Mouse (Mus musculus) left cerebral cortex, adult 9 months (tissue): ENCODE measurements around the gene Wsb1.

Experiments
- DNase-seq, 2 experiments: peaks; one replicate each; pipeline ENCODE4 v3.0.0; 2022; ENCODE audit warnings: low spot score in 2 of 2

The Wsb1 gene

GRCm38 (mm10) chr11:79215539-79215938 lies 38.9 kb downstream of the Wsb1 start:
- no peak for DNase-seq

GRCm38 (mm10) chr11:79214015-79214418 lies 40.5 kb downstream of the Wsb1 start:
- peak; percentile 58 to 92 for DNase-seq

GRCm38 (mm10) chr11:79209882-79210471 lies 44.5 kb downstream of the Wsb1 start:
- no peak for DNase-seq

GRCm38 (mm10) chr11:79209113-79209512 lies 45.4 kb downstream of the Wsb1 start:
- DNase-seq, result no peak

GRCm38 (mm10) chr11:79208462-79208861 lies 46.0 kb downstream of the Wsb1 start:
- DNase-seq, result no peak

- DNase-seq, result no peak
These were observed 46.8 kb downstream of the Wsb1 start for GRCm38 (mm10) chr11:79207691-79208090.

- no peak for DNase-seq
These were observed 50.0 kb downstream of the Wsb1 start for GRCm38 (mm10) chr11:79204444-79204843.

GRCm38 (mm10) chr11:79200502-79200901 lies 54.0 kb downstream of the Wsb1 start:
- no peak for DNase-seq

- no peak for DNase-seq
These were observed 55.9 kb downstream of the Wsb1 start for GRCm38 (mm10) chr11:79198562-79198961.

GRCm38 (mm10) chr11:79197846-79198235 lies 56.6 kb downstream of the Wsb1 start:
- DNase-seq, result no peak

- no peak for DNase-seq
These were observed 57.3 kb downstream of the Wsb1 start for GRCm38 (mm10) chr11:79196876-79197845.

GRCm38 (mm10) chr11:79196196-79196869 lies 58.1 kb downstream of the Wsb1 start:
- DNase-seq, result no peak

GRCm38 (mm10) chr11:79192176-79192575 lies 62.3 kb downstream of the Wsb1 start:
- DNase-seq, result no peak

- DNase-seq, result peak; percentile 19 to 52
These were observed 63.3 kb downstream of the Wsb1 start for GRCm38 (mm10) chr11:79191214-79191613.

GRCm38 (mm10) chr11:79190257-79190656 lies 64.2 kb downstream of the Wsb1 start:
- DNase-seq, result no peak
